Mouse (Mus musculus): ENCODE results near the gene 4932429P05Rik.

Gene 4932429P05Rik

GRCm38 (mm10) chrX:89751968-89752367 lies at the start of gene 4932429P05Rik:
Gene 4932429P05Rik, plus strand, starts transcription at chrX:89752268.
- ChIA-PET CTCF (no interaction called here), POLR2A (no interaction called here)
